Mouse (Mus musculus): ENCODE results near the gene Tmem185b.

The Tmem185b gene

DNA sequence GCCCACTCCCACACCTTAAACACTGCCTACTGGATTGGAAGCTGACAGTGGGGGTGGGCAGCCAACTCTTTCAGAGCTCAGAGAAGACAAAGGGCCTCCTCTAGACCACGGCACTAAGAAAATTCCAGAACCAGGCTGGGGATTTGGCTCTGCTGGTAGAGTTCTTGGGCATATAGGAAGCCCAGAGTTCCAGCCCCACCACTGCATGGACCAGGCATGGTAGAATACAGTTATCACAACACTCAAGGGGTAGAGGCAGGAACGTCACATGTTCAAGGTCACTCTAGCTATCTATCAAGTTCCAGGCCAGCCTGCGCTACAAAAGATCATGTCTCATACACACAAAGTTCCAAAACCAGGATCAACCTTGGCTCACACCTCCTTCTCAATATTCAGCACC, 22.8 kb upstream of the Tmem185b start:
- no peak for DNase-seq (ENCODE audit: low read depth, low spot score)

DNA sequence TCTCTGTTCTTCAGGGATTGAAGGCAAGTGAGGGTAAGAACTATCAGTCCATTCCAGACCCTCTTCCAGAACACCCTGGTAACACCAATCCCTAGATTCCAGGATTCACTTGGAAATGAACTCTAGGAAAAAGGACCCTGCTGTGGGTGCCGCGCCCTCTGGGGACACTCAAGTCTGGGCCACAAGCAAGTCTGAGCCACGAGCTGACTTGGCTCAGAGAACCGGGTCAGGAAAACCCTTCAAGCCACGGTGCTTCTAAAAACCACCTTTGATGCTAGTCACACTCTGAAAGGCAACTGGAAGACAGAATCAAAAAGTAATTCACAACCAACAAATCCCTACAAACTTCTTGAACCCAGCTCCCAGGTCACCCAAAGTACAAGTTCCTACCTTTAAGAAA, 22.2 kb upstream of the Tmem185b start:
- no peak for DNase-seq (ENCODE audit: low read depth, low spot score)

GRCm38 (mm10) chr1:119504260-119505062, 21.5 kb upstream of the Tmem185b start, which contains the start of gene Ralb:
Gene Ralb (minus strand): TSS chr1:119504794.
- DNase-seq (ENCODE audit: low read depth, low spot score), result peak; percentile 89

DNA sequence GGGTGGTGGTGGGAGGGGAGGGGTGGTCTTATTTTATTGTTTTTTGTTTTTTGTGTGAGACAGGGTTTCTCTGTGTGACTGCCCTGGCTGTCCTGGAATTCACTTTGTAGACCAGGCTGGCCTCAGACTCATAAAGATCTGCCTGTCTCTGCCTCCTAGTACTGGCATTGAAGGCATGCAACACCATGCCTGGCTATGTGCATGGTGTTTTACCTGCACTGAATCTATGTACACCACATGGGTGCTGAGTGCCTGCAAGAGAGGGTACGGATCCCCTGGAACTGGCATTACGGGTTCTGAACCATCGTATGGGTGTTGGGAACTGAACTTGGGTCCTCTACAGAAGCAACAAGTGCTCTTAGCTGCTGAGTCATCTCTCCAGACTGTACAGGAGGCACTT, 20.0 kb upstream of the Tmem185b start:
- DNase-seq (ENCODE audit: low read depth, low spot score), result no peak

GRCm38 (mm10) chr1:119508548-119508947, 17.4 kb upstream of the Tmem185b start:
- no peak for DNase-seq (ENCODE audit: low read depth, low spot score)

GRCm38 (mm10) chr1:119509474-119509873, 16.5 kb upstream of the Tmem185b start:
- no peak for DNase-seq (ENCODE audit: low read depth, low spot score)

DNA sequence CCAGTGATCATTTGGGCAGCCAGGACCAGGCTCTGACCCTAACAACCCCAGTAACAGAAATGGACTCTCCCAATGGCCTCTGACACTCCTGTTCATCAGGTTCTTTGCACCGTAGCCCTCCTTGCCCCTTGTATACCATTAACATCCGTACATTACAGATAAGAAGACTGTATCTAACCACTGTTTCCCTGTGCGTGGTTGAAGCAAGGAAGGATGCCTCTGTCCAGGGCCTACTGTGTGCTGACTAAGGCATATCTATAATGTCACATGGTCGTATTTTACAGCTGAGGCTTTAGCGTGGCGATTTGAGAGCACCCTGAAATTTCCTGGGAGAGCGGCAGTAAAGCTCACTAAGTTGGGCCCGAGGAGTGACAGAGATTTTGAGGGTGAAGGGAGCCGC, 15.6 kb upstream of the Tmem185b start:
- no peak for DNase-seq (ENCODE audit: low read depth, low spot score)

- no peak for DNase-seq (ENCODE audit: low read depth, low spot score)
Measured at GRCm38 (mm10) chr1:119510857-119511256, 15.1 kb upstream of the Tmem185b start.

- no peak for DNase-seq (ENCODE audit: low read depth, low spot score)
Measured at GRCm38 (mm10) chr1:119518060-119518459, 7.9 kb upstream of the Tmem185b start.

DNA sequence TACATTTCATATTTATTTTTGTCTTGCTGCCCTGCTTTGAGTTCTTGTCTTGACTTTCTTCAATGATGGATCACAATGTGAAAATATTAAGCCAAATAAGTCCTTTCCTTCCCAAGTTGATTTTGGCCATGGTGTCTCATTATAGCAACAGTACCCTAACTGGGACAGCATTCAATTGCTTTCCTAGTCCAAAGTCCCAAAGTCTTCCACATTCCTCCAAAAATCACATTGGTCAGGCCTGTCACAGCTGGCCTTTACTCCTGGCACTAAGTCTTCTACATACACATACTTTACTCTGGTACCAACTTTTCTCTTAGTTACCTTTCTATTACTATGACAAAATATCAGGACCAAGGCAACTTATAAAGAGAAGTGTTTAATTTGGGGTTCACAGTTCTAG, 7.2 kb upstream of the Tmem185b start:
- no peak for DNase-seq (ENCODE audit: low read depth, low spot score)

- DNase-seq (ENCODE audit: low read depth, low spot score), result no peak
Measured at GRCm38 (mm10) chr1:119519286-119519685, 6.7 kb upstream of the Tmem185b start.

DNA sequence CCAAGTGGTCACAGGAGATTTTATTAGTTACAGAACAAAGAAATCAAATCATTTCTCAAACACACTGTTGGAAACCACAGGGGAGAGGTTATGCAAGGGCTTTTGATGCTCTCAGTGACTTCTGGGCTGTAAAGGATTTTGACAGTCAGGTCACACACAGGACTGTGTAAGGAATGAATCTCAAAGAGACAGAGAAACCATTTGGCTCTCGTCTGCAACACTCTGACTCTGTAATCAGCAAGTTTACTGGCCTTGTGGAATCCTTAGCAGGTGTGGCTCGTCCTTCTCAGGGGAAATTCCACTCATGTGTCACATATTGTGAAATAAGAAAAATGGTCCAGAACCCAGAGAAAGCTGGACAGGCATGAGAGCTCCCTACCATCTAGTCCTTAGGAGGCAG, 4.9 kb upstream of the Tmem185b start:
- no peak for DNase-seq (ENCODE audit: low read depth, low spot score)

- no peak for DNase-seq (ENCODE audit: low read depth, low spot score)
Measured at GRCm38 (mm10) chr1:119521681-119522080, 4.3 kb upstream of the Tmem185b start.

- DNase-seq (ENCODE audit: low read depth, low spot score), result no peak
Measured at GRCm38 (mm10) chr1:119522726-119523125, 3.2 kb upstream of the Tmem185b start.

DNA sequence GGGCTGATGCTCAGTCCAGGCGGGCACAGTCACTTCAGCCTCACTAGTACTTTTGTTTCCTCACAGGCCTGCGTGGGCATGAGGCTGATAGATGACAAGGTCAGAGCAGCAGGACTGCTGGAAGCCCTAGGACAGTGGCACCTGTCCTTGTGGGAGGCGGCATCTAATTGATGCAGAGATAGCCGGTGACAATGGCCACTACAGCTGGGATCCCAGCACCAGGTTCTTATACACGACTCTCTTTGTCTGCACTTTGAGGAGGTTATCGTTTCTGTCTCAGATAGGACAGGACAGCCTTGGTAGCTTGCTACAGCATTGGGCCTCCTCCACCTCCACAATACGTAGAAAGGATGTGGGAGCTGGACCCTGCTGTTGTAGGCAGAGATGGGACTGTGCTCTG, 2.6 kb upstream of the Tmem185b start:
- no peak for DNase-seq (ENCODE audit: low read depth, low spot score)

DNA sequence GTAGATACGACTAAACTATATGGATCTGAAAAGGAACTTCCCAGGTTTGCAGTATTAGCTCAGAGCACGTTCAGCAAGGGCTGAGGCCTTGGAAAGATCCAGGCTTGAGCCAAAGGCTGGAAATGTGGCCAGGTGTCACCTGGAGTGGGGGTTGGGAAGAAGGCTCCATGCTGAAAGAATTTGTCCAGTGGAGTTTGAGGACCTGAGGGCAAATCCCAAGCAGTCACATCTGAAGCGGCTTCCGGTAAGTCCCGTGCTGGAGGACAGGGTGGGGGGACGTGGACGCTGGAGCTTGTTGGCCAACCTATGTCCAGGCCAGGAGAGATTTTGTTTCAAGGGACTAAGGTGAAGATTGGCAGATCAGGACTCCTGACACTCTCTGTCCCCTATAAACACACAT, 2.1 kb upstream of the Tmem185b start:
- no peak for DNase-seq (ENCODE audit: low read depth, low spot score)

DNA sequence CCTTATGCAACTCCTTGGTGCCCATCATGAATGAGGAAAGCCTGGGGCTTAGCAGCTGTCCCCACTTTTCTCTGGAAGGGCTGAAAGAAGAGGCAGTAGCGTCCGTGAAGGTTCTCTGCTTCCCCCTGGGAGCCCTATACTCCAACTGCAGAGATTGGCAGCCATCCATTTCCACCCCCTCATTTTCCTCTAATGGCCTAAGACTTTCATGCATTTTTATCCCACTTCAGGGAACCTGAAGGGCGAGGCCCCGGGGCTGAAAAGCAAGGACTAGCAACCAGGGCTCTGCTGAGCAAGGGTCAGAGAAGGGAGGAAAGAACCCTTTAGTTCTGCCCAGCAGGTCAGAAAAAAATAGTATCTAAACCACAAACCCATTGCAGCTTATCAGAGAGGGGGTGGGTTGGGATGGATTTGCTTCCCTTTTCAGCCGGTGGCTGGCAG, 936 bp upstream of the Tmem185b start:
- no peak for DNase-seq (ENCODE audit: low read depth, low spot score)

GRCm38 (mm10) chr1:119530941-119531340, 5.0 kb downstream of the Tmem185b start:
- no peak for DNase-seq (ENCODE audit: low read depth, low spot score)

DNA sequence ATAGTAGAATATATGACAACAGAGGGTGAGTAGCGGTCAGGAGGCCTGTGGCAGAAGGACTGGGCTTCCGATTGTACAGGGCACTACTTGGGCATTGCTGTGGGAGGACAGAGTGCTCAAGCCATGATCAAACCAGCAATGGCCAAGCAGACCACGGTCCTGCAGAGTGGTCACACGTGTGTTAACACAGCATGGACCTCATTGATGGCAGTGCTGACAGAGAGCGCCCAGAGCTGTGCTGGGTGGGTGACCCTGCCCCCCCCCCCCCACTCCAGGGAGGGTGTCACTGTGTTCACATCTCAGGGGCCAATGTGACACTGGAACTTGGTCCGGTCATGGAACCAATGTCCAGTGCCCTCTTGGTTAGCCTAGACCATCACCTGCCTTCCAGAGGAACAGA, 6.2 kb downstream of the Tmem185b start:
- no peak for DNase-seq (ENCODE audit: low read depth, low spot score)

- no peak for DNase-seq (ENCODE audit: low read depth, low spot score)
Measured at GRCm38 (mm10) chr1:119533093-119533805, 7.3 kb downstream of the Tmem185b start.

DNA sequence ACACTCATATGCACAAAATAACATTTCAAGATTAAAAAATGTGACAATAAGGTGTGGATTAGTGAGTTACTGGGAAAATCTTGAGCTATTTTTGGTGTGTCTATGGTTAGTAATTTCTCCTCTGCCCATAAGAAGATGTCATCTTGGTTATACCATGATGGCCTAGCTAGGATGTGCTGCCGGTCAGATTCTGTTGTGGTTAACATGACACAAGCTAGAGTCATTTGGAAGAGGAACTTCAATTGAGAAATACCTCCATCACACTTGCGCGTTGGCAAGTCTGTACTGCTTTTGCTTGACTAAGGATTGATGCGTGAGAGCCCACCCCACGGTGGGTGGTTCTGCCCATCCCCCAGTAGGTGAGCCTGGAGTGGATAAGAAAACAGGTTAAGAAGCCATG, 8.4 kb downstream of the Tmem185b start:
- no peak for DNase-seq (ENCODE audit: low read depth, low spot score)

DNA sequence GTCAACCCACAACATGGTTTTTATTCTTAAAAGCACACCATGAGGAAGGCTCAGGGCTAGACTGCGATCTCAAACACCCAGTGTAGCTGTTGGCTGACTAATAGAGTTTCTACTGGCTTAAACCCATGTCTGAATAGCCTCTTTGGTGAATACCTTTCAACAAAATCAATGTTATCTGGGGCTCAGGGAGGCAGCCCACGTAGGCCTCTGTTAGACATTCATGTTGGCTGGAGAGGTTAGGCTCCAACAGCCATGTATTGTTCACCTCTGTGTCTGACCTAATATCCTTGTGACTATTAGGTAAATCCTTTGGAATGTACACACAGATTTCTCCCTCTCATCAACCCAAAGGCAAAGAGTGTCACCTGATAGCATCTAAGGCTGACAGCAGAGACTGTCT, 10.2 kb downstream of the Tmem185b start:
- DNase-seq (ENCODE audit: low read depth, low spot score), result no peak

DNA sequence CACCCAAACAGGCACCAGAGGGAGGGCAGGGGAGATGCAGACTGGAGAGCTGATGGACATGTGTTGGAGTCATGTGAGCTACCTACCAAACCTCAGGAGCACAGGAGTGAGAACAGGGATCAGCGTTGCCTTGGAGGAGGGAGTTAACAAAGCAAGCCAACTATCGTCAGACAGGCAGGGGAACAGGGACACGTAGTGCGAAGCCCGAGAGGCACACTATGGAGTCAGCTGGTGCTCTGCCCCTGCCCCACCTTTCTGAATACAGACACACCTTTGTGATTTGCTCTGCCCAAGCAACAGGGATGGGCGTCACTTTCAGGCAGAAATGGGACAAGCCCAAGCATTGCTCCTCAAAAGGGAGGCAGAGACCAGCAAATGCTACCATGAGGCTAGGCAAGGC, 11.7 kb downstream of the Tmem185b start:
- no peak for DNase-seq (ENCODE audit: low read depth, low spot score)
